Mouse (Mus musculus): ENCODE measurements around the gene Tvp23b.

Gene Tvp23b

DNA sequence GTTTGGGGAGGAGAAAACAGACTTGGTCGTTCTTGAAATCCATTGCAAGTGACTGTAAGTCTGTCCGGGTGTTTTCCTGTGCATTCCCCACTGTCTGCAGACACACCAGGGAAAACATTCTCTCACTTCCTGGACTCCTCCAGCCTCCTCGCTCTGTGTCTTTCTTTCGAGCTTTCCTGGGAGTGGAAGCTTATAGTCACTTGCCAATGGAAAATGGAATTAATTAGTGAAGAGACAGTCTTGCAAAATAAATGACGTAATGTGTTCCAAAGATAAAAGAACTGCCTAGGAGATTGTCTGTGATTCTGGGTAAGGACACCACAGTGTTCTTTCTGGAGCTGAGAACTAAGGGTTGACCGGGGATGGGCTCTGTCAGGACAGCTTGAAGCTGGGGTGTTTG, 64.3 kb downstream of the Tvp23b start:
- no peak for DNase-seq (ENCODE audit: low spot score)

DNA sequence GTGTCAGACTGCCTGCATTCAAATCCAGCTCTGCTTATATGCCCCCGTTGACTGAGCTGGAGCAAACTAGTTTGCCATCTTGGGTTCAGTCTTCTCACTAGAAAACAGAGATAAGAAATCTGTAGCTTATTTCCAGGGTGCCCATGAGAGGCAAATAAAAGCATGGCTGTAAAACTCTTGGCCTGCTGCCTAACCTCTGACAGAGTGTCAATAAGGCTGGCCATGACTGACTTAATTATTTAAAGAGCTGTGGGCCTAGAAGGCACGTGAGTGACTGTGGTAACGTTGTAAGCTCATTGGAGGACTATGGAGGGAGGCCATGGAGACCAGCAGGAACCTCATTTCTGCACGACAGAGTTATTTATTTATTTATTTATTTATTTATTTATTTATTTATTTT, 66.3 kb downstream of the Tvp23b start:
- DNase-seq (ENCODE audit: low spot score) = no peak

DNA sequence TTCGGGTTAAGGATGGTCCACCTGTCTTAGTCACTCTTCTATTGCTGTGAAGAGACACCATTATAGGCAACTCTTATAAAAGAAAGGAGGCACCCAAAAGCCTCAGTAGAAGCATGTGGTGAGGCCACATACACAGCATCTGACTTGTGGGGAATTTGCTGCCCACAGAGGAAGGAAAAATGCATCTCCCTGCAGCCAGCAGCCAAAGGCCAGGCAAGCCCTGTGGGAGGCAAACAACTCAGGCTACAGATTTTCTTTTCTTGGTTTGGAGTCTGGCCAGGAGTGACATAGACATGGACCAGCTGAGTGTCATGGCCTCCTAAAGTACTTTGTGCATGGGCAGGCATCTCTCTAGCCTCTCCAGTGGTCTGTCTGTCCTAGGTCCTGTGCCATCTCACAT, 70.3 kb downstream of the Tvp23b start:
- no peak for DNase-seq (ENCODE audit: low spot score)

DNA sequence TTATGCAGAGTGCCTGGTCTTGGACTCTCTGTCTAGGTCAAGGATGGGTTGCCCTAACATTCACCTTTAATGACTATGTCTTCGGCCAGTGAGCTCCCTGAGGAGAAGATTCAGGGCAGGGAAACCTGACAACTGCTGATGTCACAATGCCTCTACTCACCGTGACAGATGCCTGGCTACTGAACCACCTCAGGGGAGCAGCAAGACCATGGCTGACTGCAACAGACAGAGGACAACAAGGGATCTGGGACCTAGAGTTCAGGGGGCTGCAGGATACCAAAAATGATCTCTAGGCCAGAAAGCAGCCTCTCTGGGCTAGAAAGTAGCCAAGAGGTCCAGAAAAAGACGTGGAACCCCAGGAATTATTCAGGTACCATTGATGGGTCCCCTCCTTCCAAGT, 71.8 kb downstream of the Tvp23b start, which contains the start of gene Cdrt4:
Gene Cdrt4, plus strand, starts transcription at position 182 of the 400 bp plus-strand sequence.
- DNase-seq (ENCODE audit: low spot score) = no peak

DNA sequence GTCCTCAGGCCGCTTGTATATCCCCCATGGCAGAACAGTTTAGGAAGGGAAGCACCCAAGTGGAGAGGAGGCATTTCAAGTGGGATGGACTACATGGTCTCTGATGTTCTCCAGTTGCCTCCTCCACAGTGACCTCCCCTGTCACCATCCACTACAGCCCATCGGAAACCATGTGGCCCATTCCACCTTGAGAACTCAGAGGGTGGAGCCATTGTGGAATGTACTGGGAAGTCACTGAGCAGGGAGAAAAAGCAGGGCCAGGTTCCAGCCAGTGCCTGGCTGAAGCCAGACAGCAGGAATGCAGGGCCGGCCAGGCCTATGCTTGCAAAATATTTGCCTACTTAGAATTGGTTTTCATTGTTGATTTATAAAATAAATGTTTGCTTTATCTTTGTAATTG, 75.5 kb downstream of the Tvp23b start:
- DNase-seq (ENCODE audit: low spot score) = no peak

DNA sequence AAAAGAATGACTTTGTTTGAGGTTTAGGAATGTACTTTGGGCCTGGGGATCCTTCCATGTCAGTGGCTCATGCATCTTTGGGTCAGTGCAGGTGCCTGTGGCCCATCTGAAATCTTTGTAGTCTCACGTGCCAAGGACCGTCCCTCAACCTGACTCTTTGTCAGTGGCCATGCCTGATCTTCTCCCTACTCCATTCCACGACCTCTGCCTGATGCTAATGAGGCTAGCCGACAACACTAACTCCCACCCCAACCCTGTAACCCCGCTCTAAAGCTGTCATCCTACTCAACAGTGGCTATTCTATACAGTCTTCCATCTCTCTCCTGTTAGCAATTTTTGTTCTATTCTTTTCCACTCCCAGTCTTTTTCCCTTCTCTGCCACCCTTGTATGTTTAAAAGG, 75.9 kb downstream of the Tvp23b start:
- DNase-seq (ENCODE audit: low spot score) = no peak

DNA sequence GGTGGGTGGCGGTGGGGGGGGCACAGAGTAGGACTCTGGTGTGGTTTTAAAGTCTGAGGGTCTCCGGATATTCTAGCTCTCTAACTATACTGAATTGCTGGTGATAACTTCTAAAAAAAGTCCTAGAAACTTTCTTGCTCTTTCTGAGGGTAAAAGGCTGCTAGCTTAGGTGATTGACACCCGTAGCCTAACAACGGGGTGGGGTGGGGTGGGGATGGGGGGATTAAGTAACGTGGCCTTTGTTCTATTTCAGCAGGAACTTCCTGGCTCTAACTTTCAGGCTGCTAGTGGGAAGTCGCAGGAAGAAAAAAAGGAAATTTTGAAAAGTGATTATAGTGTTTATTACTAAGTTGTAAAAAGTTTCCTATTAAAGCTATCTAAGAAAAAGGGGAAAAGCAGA, 76.5 kb downstream of the Tvp23b start:
- DNase-seq (ENCODE audit: low spot score) = no peak

DNA sequence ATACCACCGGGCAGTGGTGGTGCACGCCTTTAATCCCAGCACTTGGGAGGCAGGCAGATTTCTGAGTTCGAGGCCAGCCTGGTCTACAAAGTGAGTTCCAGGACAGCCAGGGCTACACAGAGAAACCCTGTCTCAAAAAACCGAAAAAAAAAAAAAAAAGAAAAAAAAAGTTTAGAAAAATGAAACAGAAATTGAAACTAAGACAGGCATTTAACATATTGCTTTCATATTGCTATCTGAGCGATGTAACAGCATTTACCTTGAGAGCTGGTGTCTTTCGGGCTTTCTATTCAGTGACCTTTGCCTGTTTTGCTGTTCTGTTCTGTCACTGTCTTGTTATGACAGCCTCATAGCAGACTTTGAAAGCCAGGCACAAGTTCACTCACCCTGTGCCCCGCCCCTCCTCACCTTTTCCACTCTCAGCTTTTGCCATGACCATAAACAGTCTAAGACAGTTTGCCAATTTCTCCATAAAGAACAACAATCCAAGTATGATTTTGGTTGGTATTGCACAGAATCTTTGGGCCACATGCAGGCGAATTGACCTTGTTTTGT, 78.4 kb downstream of the Tvp23b start:
- DNase-seq (ENCODE audit: low spot score) = no peak

DNA sequence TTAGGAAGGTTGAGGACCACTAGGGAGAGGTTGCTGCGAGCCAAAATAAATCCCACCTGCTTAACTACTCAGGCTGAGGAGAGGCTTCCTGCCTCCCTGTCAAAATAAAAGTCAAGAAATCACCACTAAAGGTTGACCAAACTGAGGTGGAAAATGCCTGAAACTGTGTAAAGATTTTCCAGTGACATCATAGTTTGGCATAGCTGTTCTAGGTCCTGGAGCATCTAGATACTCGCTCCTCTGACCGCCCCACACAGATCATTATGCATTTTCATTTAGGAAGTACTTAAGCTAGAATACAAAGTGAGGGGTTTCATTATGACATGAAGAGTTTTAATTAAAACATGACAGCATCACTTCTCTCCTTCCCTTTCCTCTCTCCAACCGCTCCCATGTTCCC, 84.0 kb downstream of the Tvp23b start:
- DNase-seq (ENCODE audit: low spot score) = no peak

DNA sequence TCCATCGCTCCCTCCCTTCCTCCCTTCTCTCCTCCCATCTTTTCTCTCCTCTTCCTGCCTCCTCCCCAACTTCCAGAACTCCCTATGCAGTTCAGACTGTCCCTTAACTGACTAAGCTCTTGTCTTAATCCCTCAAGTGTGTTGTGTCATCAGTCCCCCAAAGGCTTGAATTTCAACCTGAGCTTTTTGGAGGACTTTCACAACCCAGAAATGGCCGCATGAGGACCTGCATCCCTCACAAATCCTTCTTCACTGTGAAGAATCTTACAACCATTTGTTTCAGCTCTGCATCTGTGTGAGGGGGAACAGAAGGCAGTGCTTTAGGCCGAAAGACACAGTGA, 87.1 kb downstream of the Tvp23b start:
- no peak for DNase-seq (ENCODE audit: low spot score)
